Mouse (Mus musculus): Measurements from ENCODE around the gene Fgfr1op. TPM values are rescaled to one million over a fixed set of nuclear protein-coding genes. Genes with fewer than 3 reads are reported as not detected.
"Not testable (repeated sequence)": the region's sequence is repeated elsewhere in the genome, so short reads cannot be mapped to it uniquely, and the experiment has no call there.

The Fgfr1op gene
- polyA plus RNA-seq, 1 experiment from 2014 or later = 37.8 TPM

- Histone ChIP-seq H3K4me3 (no peak overlapping the region), H3K27me3 (no peaks in the 10 kb centered on the region), H3K4me2 (replicated peaks) (no peak overlapping the region), H3K9me3 (no peaks in the 10 kb centered on the region), H3K27ac (no peak overlapping the region; the same call in 1 of the 2 replicates), H3K9ac (no peak overlapping the region), H3K4me1 (no peaks in the 10 kb centered on the region), H3K36me3 (peaks cover 81% of the 10 kb centered on the region)
- 61% methylated on average over 5 of the region's 5 CpGs for WGBS
- ATAC-seq (ENCODE audit: low FRiP score, low read depth) = no peak
Observed at GRCm38 (mm10) chr17:8183815-8184214, 18.5 kb downstream of the Fgfr1op start.

GRCm38 (mm10) chr17:8184217-8184616 is 18.9 kb downstream of the Fgfr1op start:
- no peak overlapping the region for H3K4me3 ChIP-seq
- H3K9me3 ChIP-seq = no peaks in the 10 kb centered on the region
- no peak overlapping the region for H3K27ac ChIP-seq
- H3K27me3 ChIP-seq = no peaks in the 10 kb centered on the region
- H3K4me2 ChIP-seq (replicated peaks) = no peak overlapping the region
- H3K4me1 ChIP-seq = no peaks in the 10 kb centered on the region
- peaks cover 80% of the 10 kb centered on the region for H3K36me3 ChIP-seq
- WGBS = 73% methylated on average over 7 of the region's 7 CpGs
- no peak for ATAC-seq (ENCODE audit: low FRiP score, low read depth)
- H3K9ac ChIP-seq = no peak overlapping the region

- Histone ChIP-seq H3K9me3 (no peaks in the 10 kb centered on the region), H3K27ac (no peak overlapping the region), H3K36me3 (peaks cover 70% of the 10 kb centered on the region)
Observed at GRCm38 (mm10) chr17:8193678-8194077, 28.4 kb downstream of the Fgfr1op start.

GRCm38 (mm10) chr17:8195685-8196376 is 30.5 kb downstream of the Fgfr1op start:
- Histone ChIP-seq H3K9me3 (no peaks in the 10 kb centered on the region), H3K27me3 (no peaks in the 10 kb centered on the region), H3K4me2 (replicated peaks) (no peak overlapping the region), H3K4me3 (no peak overlapping the region), H3K9ac (no peak overlapping the region), H3K27ac (no peak overlapping the region), H3K4me1 (no peaks in the 10 kb centered on the region), H3K36me3 (peaks cover 49% of the 10 kb centered on the region)
- no peak for ATAC-seq (ENCODE audit: low FRiP score, low read depth)
- WGBS = 88% methylated on average over 8 of the region's 8 CpGs

More at GRCm38 (mm10) chr17:8193678-8194077, 28.4 kb downstream of the Fgfr1op start:
- no peak for ATAC-seq (ENCODE audit: low FRiP score, low read depth)
- no peak overlapping the region for H3K9ac ChIP-seq
- H3K27me3 ChIP-seq = no peaks in the 10 kb centered on the region
- H3K4me2 ChIP-seq (replicated peaks) = no peak overlapping the region
- H3K4me1 ChIP-seq = no peaks in the 10 kb centered on the region
- no peak overlapping the region for H3K4me3 ChIP-seq
- WGBS = 86% methylated on average over 8 of the region's 8 CpGs

GRCm38 (mm10) chr17:8197652-8198051 is 32.4 kb downstream of the Fgfr1op start:
- 72% methylated on average over 3 of the region's 3 CpGs for WGBS
- Histone ChIP-seq H3K9ac (no peak overlapping the region), H3K4me1 (no peaks in the 10 kb centered on the region), H3K9me3 (no peaks in the 10 kb centered on the region), H3K4me2 (replicated peaks) (no peak overlapping the region), H3K27ac (no peak overlapping the region), H3K4me3 (no peak overlapping the region), H3K36me3 (peaks cover 40% of the 10 kb centered on the region), H3K27me3 (no peaks in the 10 kb centered on the region)
- no peak for ATAC-seq (ENCODE audit: low FRiP score, low read depth)

GRCm38 (mm10) chr17:8199067-8199935 is 34.0 kb downstream of the Fgfr1op start:
- 84% methylated on average over 11 of the region's 11 CpGs for WGBS
- no peak overlapping the region for H3K9ac ChIP-seq
- no peaks in the 10 kb centered on the region for H3K27me3 ChIP-seq
- H3K27ac ChIP-seq = no peak overlapping the region
- H3K36me3 ChIP-seq = peaks cover 25% of the 10 kb centered on the region
- H3K4me1 ChIP-seq = no peaks in the 10 kb centered on the region
- no peak for ATAC-seq (ENCODE audit: low FRiP score, low read depth)
- H3K4me2 ChIP-seq (replicated peaks) = no peak overlapping the region
- H3K4me3 ChIP-seq = no peak overlapping the region
- H3K9me3 ChIP-seq = no peaks in the 10 kb centered on the region

GRCm38 (mm10) chr17:8199936-8200330 is 34.6 kb downstream of the Fgfr1op start:
- H3K27ac ChIP-seq = no peak overlapping the region
- 85% methylated on average over 1 of the region's 1 CpGs for whole genome bisulfite sequencing
- no peaks in the 10 kb centered on the region for H3K9me3 ChIP-seq
- no peaks in the 10 kb centered on the region for H3K4me1 ChIP-seq
- no peaks in the 10 kb centered on the region for H3K27me3 ChIP-seq
- H3K36me3 ChIP-seq = peaks cover 20% of the 10 kb centered on the region
- H3K9ac ChIP-seq = no peak overlapping the region
- no peak overlapping the region for H3K4me2 ChIP-seq (replicated peaks)
- no peak for ATAC-seq (ENCODE audit: low FRiP score, low read depth)
- no peak overlapping the region for H3K4me3 ChIP-seq

GRCm38 (mm10) chr17:8203487-8203886 is 38.2 kb downstream of the Fgfr1op start:
- no peak overlapping the region for H3K4me3 ChIP-seq
- H3K4me1 ChIP-seq = no peaks in the 10 kb centered on the region
- no peak overlapping the region for H3K9ac ChIP-seq
- no peaks in the 10 kb centered on the region for H3K27me3 ChIP-seq
- no peak overlapping the region for H3K4me2 ChIP-seq (replicated peaks)
- whole genome bisulfite sequencing = 90% methylated on average over 1 of the region's 1 CpGs
- ATAC-seq (ENCODE audit: low FRiP score, low read depth) = no peak
- H3K9me3 ChIP-seq = no peaks in the 10 kb centered on the region
- no peaks in the 10 kb centered on the region for H3K36me3 ChIP-seq
- H3K27ac ChIP-seq = no peak overlapping the region

- WGBS = 75% methylated on average over 1 of the region's 1 CpGs
Observed at GRCm38 (mm10) chr17:8205221-8205631, 39.9 kb downstream of the Fgfr1op start.

GRCm38 (mm10) chr17:8206691-8207090 is 41.4 kb downstream of the Fgfr1op start:
- no peak for ATAC-seq (ENCODE audit: low FRiP score, low read depth)
- no peaks in the 10 kb centered on the region for H3K27me3 ChIP-seq
- 87% methylated on average over 5 of the region's 5 CpGs for WGBS
- no peaks in the 10 kb centered on the region for H3K9me3 ChIP-seq
- H3K4me3 ChIP-seq = no peak overlapping the region
- H3K27ac ChIP-seq = no peak overlapping the region
- no peaks in the 10 kb centered on the region for H3K36me3 ChIP-seq
- no peak overlapping the region for H3K9ac ChIP-seq
- H3K4me2 ChIP-seq (replicated peaks) = no peak overlapping the region
- no peaks in the 10 kb centered on the region for H3K4me1 ChIP-seq

More at GRCm38 (mm10) chr17:8205221-8205631, 39.9 kb downstream of the Fgfr1op start:
- H3K9me3 ChIP-seq; H3K9ac ChIP-seq; H3K4me1 ChIP-seq; H3K4me3 ChIP-seq; H3K27ac ChIP-seq; ATAC-seq (ENCODE audit: low FRiP score, low read depth); H3K27me3 ChIP-seq; H3K36me3 ChIP-seq; H3K4me2 ChIP-seq (replicated peaks): not testable (repeated sequence)

- Histone ChIP-seq H3K4me1 (no peaks in the 10 kb centered on the region), H3K36me3 (no peaks in the 10 kb centered on the region), H3K27ac (no peak overlapping the region), H3K4me3 (no peak overlapping the region), H3K27me3 (0 out of 2 replicates have a peak, but pooled peaks cover 3% of the 10 kb centered on the region), H3K9ac (no peak overlapping the region), H3K9me3 (no peaks in the 10 kb centered on the region), H3K4me2 (replicated peaks) (no peak overlapping the region)
- ATAC-seq (ENCODE audit: low FRiP score, low read depth) = no peak
- 83% methylated on average over 2 of the region's 2 CpGs for WGBS
Observed at GRCm38 (mm10) chr17:8209696-8210095, 44.4 kb downstream of the Fgfr1op start.

GRCm38 (mm10) chr17:8210170-8210569 is 44.9 kb downstream of the Fgfr1op start:
- Histone ChIP-seq H3K4me3 (no peak overlapping the region), H3K9me3 (no peaks in the 10 kb centered on the region), H3K9ac (no peak overlapping the region), H3K4me2 (replicated peaks) (no peak overlapping the region), H3K27ac (no peak overlapping the region), H3K36me3 (no peaks in the 10 kb centered on the region), H3K4me1 (no peaks in the 10 kb centered on the region), H3K27me3 (0 out of 2 replicates have a peak, but pooled peaks cover 3% of the 10 kb centered on the region)
- ATAC-seq (ENCODE audit: low FRiP score, low read depth) = no peak
- WGBS = 62% methylated on average over 3 of the region's 3 CpGs
